Mouse (Mus musculus) ES-E14 (cell line): ENCODE measurements around the gene Nol12. TPM values are rescaled to one million over a fixed set of nuclear protein-coding genes. Genes with fewer than 3 reads are reported as not detected.

Source experiments
- DNase-seq: peaks from one replicate; pipeline ENCODE4 v3.0.0-alpha.2; 2013; ENCODE audit warnings: low read depth, low spot score
- H3K27ac ChIP-seq: 2 replicates; pipeline ENCODE4 v1.5.1; 2012; ENCODE audit warnings: low read depth, mild to moderate bottlenecking, low read length, moderate library complexity, mixed read lengths; ENCODE audit not compliant: poor library complexity, insufficient read depth, severe bottlenecking
- H3K36me3 ChIP-seq: 2 replicates; pipeline ENCODE4 v1.6.1; 2012; ENCODE audit warnings: mild to moderate bottlenecking, low read length, moderate library complexity, mixed read lengths; ENCODE audit not compliant: control insufficient read depth, poor library complexity, insufficient read depth, severe bottlenecking
- H3K4me1 ChIP-seq, 2 experiments: fragments of 150-350 bp in 1 of 2; sonication (generic) in 1 of 2; 2 replicates each; pipeline ENCODE4 v1.6.1; 2012; ENCODE audit warnings: low read length in 2 of 2, mild to moderate bottlenecking in 1 of 2, mixed read lengths in 1 of 2; ENCODE audit not compliant: control insufficient read depth in 2 of 2, insufficient read depth in 2 of 2, poor library complexity in 1 of 2
- H3K4me3 ChIP-seq, 2 experiments: fragments of 150-350 bp in 1 of 2; sonication (generic) in 1 of 2; 2 replicates each; pipeline ENCODE4 v1.5.1; 2012; ENCODE audit warnings: low read length in 2 of 2, low read depth in 1 of 2, mild to moderate bottlenecking in 1 of 2, mixed read lengths in 1 of 2; ENCODE audit not compliant: insufficient read depth in 1 of 2, poor library complexity in 1 of 2, severe bottlenecking in 1 of 2
- H3K9ac ChIP-seq: 2 replicates; pipeline ENCODE4 v1.6.1; 2012; ENCODE audit warnings: low read depth, mild to moderate bottlenecking, low read length, mixed read lengths; ENCODE audit not compliant: poor library complexity, insufficient read depth, severe bottlenecking
- H3K9me3 ChIP-seq: fragments of 150-350 bp; sonication (generic); 2 replicates; pipeline ENCODE4 v1.6.1; 2012; ENCODE audit warnings: low read depth, mild to moderate bottlenecking, low read length; ENCODE audit not compliant: control insufficient read depth, insufficient read depth
- CHD2 ChIP-seq: IDR thresholded peaks from 2 replicates; pipeline ENCODE4 v1.6.1; 2014; ENCODE audit warnings: mild to moderate bottlenecking, low read depth, low read length, inconsistent platforms
- HCFC1 ChIP-seq: IDR thresholded peaks from 2 replicates; pipeline ENCODE4 v1.6.1; 2012; ENCODE audit warnings: low read length, inconsistent platforms, borderline replicate concordance; ENCODE audit not compliant: insufficient read depth
- MAFK ChIP-seq: IDR thresholded peaks from 2 replicates; pipeline ENCODE4 v1.6.1; 2014; ENCODE audit warnings: mild to moderate bottlenecking, low read depth, low read length, inconsistent platforms; ENCODE audit not compliant: insufficient read depth
- ZC3H11A ChIP-seq: IDR thresholded peaks from 2 replicates; pipeline ENCODE4 v1.6.1; 2012; ENCODE audit warnings: low read depth, mild to moderate bottlenecking, inconsistent platforms, low read length, borderline replicate concordance
- ZNF384 ChIP-seq: IDR thresholded peaks from 2 replicates; pipeline ENCODE4 v1.6.1; 2012; ENCODE audit warnings: low read depth, low read length, inconsistent platforms
- in situ Hi-C, 2 experiments: fragments of 600-800 bp; cut with MboI; formaldehyde crosslinking; loops; one replicate each; pipeline ENCODE4 v1.15.1; 2025; ENCODE audit warnings: low sequenced_read_pairs in 2 of 2, inconsistent platforms in 1 of 2; ENCODE audit not compliant: unreplicated experiment in 2 of 2
- total RNA-seq: library from RNA; depleted of rRNA; stranded (reverse); fragments of 300-350 nt; gene quantifications from 2 replicates; pipeline ENCODE4 v1.2.3, GENCODE M21; 2012

Nol12 gene
- total RNA-seq, 1 experiment = 26.6 TPM

DNA sequence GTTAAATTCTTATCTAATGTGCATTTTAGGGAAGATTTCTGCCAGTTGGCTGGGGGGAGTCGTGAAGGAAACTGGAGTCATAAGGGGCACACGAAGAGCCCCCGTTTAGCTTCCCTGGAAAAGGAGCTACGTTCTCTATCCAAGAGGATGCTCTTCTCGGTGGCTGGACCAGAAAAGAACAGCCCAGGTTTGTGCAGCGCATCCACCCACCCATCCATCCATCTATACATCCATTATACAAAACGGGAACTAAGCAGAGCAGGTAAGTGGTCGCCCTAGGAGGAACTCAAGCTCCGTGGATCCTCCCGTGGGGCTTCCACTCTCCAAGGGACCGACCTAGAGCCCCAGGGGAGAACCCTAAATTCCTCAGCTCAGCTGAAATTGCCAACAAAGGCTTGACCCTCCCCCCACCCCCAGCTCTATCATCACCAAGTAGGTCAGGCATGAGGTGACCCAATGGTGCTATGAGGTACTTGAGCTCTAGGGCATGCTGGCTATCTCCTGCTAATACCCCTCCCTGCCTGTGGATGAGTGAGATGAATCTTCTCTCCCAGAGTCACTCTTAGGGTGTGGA lies 13.5 kb downstream of the Nol12 start:
- H3K27ac ChIP-seq = no peak overlapping the region
- in situ Hi-C loops = no loop called here
- peaks cover 0 to 6% of the 10 kb centered on the region in 2 experiments; a peak in 1 of 4 replicates for H3K4me1 ChIP-seq
- TF ChIP-seq CHD2 (no peak), MAFK (no peak), ZNF384 (no peak), HCFC1 (no peak), ZC3H11A (no peak)
- peak overlapping the region; percentile 65 for H3K9ac ChIP-seq
- no peak for DNase-seq
- no peaks in the 10 kb centered on the region for H3K9me3 ChIP-seq
- H3K36me3 ChIP-seq = no peaks in the 10 kb centered on the region
- peak overlapping the region; percentile 57 to 67 for H3K4me3 ChIP-seq

DNA sequence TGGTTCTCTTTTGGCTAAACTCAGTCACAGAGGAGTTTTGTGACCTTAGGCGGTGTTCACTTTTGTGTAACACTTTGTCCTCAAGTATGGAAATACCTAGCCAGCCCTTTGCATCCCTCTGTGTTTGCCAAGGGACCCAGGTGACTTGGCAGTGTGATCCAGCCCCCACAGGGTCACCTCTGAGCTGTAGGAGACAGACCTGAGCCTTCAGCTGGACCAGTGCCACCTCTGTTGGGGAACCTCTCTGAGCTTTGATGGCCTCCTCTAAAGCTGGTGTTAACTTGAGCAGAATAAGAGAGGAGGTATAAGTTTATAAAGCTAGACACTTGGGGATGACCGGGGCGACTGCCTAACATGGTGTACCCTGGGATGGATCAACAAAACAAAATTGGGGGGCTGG lies 14.2 kb downstream of the Nol12 start:
- TF ChIP-seq ZNF384 = no peak
- TF ChIP-seq ZC3H11A = no peak
- TF ChIP-seq HCFC1 = no peak
- TF ChIP-seq MAFK = no peak
- no peak for DNase-seq
- no peaks in the 10 kb centered on the region for H3K9me3 ChIP-seq
- H3K9ac ChIP-seq = no peak overlapping the region
- peaks cover 0 to 6% of the 10 kb centered on the region in 2 experiments; a peak in 1 of 4 replicates for H3K4me1 ChIP-seq
- no peak overlapping the region for H3K4me3 ChIP-seq
- H3K27ac ChIP-seq = no peak overlapping the region
- in situ Hi-C loops = no loop called here
- no peaks in the 10 kb centered on the region for H3K36me3 ChIP-seq

GRCm38 (mm10) chr15:78955663-78956062 lies 20.9 kb downstream of the Nol12 start:
- in situ Hi-C loops = no loop called here
- H3K9me3 ChIP-seq = no peaks in the 10 kb centered on the region
- TF ChIP-seq CHD2 (no peak), HCFC1 (no peak), ZC3H11A (no peak)
- H3K36me3 ChIP-seq = no peaks in the 10 kb centered on the region
- no peak overlapping the region for H3K9ac ChIP-seq
- no peak for DNase-seq
- H3K27ac ChIP-seq = no peak overlapping the region
- H3K4me3 ChIP-seq = no peak overlapping the region
- H3K4me1 ChIP-seq = peaks cover 3 to 11% of the 10 kb centered on the region in 2 experiments; a peak in 2 of 4 replicates

GRCm38 (mm10) chr15:78956351-78956750 lies 21.6 kb downstream of the Nol12 start:
- Histone ChIP-seq H3K9ac (no peak overlapping the region), H3K4me3 (no peak overlapping the region), H3K4me1 (peaks cover 3 to 11% of the 10 kb centered on the region in 2 experiments; a peak in 2 of 4 replicates), H3K36me3 (no peaks in the 10 kb centered on the region), H3K27ac (no peak overlapping the region), H3K9me3 (no peaks in the 10 kb centered on the region)
- no peak for TF ChIP-seq ZC3H11A
- peak; percentile 60; the same call in 1 of the 2 replicates for TF ChIP-seq MAFK
- DNase-seq = peak; percentile 33
- in situ Hi-C loops = no loop called here

- in situ Hi-C loops = no loop called here
- H3K9ac ChIP-seq = no peak overlapping the region
Measured at GRCm38 (mm10) chr15:78957021-78957420, 22.3 kb downstream of the Nol12 start.

More at GRCm38 (mm10) chr15:78957021-78957420, 22.3 kb downstream of the Nol12 start:
- no peak overlapping the region for H3K27ac ChIP-seq
- H3K4me3 ChIP-seq = 0 out of 4 replicates have a peak overlapping the region, but pooled peaks of 1 of the 2 experiments have one; percentile 6
- peaks cover 3 to 11% of the 10 kb centered on the region in 2 experiments; a peak in 2 of 4 replicates for H3K4me1 ChIP-seq
- no peaks in the 10 kb centered on the region for H3K9me3 ChIP-seq
- DNase-seq = no peak
- no peak for TF ChIP-seq ZC3H11A
- TF ChIP-seq MAFK = no peak
- no peak for TF ChIP-seq CHD2
- no peak for TF ChIP-seq ZNF384
- no peak for TF ChIP-seq HCFC1
- no peaks in the 10 kb centered on the region for H3K36me3 ChIP-seq
